Mouse (Mus musculus) v-Abl transformed pro-B cells (cell line): ENCODE data around the gene Pter.

Experiments
- in situ Hi-C, 2 experiments: fragments of 400-800 bp; cut with MboI; formaldehyde crosslinking; loops; one replicate each; pipeline ENCODE4 v1.15.1; 2025; ENCODE audit not compliant: unreplicated experiment in 2 of 2

Pter gene

GRCm38 (mm10) chr2:13000026-13000425 lies 76.2 kb downstream of the Pter start:
- in situ Hi-C loops: no loop called here

GRCm38 (mm10) chr2:13008433-13008832 lies 84.6 kb downstream of the Pter start:
- in situ Hi-C loops: no loop called here

DNA sequence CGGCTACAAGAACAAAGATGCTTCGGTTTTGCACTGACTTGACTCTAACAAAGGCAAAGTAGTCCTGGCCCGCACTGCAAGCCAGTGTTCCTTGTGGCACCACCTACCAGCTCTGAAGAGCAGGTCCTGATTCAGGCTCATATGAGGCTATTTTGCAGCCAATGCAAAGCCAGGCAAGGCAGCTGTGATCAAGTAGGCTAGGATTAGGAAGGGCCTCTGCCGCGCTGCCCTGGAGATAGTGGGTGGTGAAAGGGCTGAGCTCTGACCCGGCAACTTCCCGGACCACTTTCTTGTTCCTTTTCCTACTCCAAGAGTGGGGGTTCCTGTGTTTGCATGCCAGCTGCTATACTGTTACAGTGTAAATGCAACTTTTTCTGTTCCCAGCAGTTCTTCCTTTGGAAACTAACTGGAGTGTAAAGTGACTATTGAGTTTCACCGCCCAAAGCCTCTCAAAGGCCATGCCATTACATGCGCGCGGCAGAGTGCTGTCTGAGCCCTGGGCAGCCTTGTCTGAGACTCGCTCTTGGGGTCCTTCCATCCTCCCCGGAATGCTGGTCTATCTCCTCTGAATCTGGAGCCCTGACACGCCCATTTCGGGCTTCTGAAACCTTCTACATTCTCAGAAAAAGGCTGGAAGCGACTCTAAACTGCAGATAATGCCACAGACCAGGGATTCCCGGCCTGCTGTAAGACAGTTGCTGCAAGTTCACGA lies 85.6 kb downstream of the Pter start:
- in situ Hi-C loops: no loop called here

- in situ Hi-C loops: no loop called here
These were observed 86.2 kb downstream of the Pter start for GRCm38 (mm10) chr2:13010030-13010459.

DNA sequence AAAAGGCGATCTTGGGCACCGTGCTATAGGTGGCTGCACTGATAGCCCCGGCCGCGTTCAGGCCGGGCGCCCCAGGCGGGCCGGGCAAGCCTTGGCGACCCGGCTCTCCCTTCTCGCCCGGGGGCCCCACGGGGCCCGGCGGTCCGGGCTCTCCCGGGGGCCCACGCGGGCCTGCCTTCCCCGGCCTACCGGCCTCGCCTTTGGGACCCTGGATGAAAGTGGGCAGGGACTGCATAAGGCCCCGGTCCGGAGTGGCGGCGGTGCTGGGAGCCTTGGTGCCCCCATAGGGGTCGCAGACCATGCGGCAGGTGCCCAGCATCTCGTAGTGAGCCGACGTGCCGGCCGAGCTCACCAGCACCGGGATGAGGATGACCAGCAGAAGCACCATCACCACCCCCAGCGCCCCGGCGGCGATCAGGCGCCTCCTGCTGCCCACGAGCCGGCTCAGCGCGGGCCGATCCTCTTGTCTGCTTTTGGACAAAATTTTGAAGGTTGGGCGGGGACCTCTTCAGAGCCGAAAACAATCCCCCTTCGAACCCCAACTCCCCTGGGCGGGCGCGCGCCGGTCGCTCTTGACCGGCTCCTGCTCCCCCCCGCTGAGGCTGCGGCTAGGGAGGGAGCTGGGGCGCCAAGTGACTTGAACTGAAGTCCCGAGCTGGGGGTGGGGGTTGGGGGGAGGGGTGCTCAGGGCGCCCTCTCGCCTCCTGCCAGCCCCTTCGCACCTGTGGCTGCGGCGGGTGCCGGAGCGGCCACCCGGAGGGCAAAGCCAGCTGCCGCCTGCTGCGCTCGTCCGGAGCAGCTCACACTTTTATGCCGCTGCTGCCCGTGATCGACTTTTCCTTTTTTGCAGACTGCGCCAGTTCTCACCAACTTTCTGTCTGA lies 86.9 kb downstream of the Pter start:
- in situ Hi-C loops: no loop called here

- in situ Hi-C loops: no loop called here
These were observed 87.6 kb downstream of the Pter start, which contains the start of gene C1ql3 for GRCm38 (mm10) chr2:13011472-13011871. C1ql3 (minus strand) TSS chr2:13011806.

DNA sequence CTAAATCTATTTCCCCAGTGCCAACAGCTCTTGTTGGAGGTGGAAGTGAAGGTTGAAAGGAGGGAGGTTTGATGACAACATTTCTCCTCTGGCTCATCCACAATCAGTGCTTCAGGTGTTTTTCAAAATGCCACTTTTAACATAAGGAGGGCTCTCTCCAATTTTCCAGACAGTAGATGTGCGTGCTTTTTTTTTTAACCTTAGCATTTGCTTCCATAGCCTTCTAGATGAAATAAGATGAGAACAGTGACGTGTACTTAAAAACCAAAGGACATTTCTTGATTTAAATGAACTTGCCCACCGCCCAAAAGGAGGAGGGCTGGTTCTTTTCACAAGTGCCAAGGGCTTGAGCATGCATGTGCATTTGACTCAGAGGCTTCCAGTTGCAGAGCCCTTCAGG lies 88.1 kb downstream of the Pter start:
- in situ Hi-C loops: no loop called here

DNA sequence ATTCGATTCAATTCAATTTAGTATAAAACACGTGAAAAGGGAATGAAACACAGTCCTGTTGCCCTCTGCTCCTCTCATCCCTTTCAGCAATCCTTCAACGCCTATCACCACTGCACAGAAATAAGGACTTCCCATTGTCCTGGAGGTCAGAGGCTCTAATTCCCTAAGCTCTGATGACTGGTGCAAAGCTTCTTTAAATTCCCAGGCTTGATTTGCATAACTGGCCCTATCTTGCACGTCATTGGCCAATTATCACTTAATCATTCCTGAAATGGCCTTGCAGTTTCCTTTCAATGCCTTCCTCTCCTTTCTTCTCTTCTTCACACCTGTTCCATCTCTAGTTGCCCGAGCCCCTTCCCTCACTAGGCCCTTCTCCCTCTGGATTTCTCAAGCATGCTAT lies 94.5 kb downstream of the Pter start:
- in situ Hi-C loops: no loop called here

DNA sequence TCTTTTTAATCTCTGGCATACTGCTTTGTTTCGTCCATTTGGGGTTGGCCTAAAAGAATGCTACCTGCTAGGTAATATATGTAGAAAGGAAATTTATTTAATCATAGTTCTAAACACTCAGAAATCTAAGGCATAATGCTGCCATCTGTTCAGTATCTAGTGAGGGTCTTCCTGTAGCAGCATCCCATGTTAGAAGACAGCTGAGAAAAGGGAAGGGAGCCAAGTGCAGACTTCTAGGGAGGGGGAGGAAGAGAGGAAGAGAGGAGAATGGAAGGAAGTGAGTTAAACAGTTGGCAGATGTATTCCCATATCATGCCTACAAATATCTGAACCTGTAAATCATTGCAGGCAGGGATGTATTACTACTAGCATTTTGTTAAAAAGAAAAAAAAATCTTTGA lies 95.0 kb downstream of the Pter start:
- in situ Hi-C loops: no loop called here

- in situ Hi-C loops: no loop called here
These were observed 114.9 kb downstream of the Pter start for GRCm38 (mm10) chr2:13038772-13039171.

- in situ Hi-C loops: no loop called here
These were observed 115.9 kb downstream of the Pter start for GRCm38 (mm10) chr2:13039785-13040184.

DNA sequence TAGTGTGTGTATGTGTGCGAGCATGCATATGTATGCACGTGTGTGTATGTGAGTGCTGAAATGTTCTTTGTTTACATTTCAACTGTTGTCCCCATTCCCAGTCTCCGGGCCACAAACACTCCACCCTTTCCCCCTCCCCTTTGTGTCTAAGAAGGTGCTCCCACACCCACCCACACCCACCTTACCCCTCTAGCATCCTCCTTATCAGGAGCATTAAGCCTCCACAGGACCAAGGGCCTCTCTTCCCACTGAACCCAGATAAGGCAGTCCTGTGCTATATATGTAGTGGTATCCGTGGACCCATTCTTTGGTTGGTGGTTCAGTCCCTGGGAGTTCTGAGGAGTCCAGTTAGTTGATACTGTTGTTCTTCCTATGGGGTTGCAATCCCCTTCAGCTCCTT lies 120.7 kb downstream of the Pter start:
- in situ Hi-C loops: no loop called here

DNA sequence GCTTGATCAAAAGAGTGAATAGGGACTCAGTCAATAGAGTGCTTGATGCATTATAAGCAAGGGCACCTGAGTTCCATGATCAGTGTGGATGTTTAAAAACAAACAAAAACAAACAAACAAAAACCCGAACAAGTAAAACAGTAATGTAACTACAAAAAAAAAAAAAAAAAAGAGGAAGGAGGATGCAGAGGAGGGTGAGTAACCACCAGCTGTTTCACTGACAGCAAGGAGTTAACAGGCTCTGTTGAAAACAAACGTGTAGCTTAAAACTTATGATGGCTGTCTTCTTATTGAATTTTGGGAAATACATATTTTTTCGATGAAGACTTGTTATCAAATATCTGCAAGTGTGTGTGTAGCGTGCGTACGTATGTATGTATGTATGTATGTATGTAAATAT lies 124.8 kb downstream of the Pter start:
- in situ Hi-C loops: no loop called here
